Mouse (Mus musculus) liver, adult (tissue): ENCODE measurements around the gene Nit1.

Experiments
- GATA4 ChIP-seq: IDR thresholded peaks from 2 replicates; pipeline ENCODE4 v1.6.1; 2014; ENCODE audit warnings: mild to moderate bottlenecking, low read length; ENCODE audit not compliant: insufficient replicate concordance

The Nit1 gene

GRCm38 (mm10) chr1:171345225-171346094 lies at the start of gene Nit1, which contains the start of gene Pfdn2:
Gene Nit1, minus strand, starts transcription at chr1:171345646.
Gene Pfdn2, plus strand, starts transcription at chr1:171345670.
- no peak for TF ChIP-seq GATA4

- no peak for TF ChIP-seq GATA4
These were observed 44.7 kb upstream of the Nit1 start for GRCm38 (mm10) chr1:171390101-171390500.

GRCm38 (mm10) chr1:171388376-171389102 lies 43.1 kb upstream of the Nit1 start, which contains the start of gene Arhgap30:
Gene Arhgap30, plus strand, starts transcription at chr1:171388954.
- no peak for TF ChIP-seq GATA4

GRCm38 (mm10) chr1:171387099-171387498 lies 41.7 kb upstream of the Nit1 start:
- no peak for TF ChIP-seq GATA4

GRCm38 (mm10) chr1:171385171-171385570 lies 39.7 kb upstream of the Nit1 start:
- no peak for TF ChIP-seq GATA4

- no peak for TF ChIP-seq GATA4
These were observed 38.9 kb upstream of the Nit1 start for GRCm38 (mm10) chr1:171384361-171384760.

- no peak for TF ChIP-seq GATA4
These were observed 36.7 kb upstream of the Nit1 start for GRCm38 (mm10) chr1:171382096-171382620.

GRCm38 (mm10) chr1:171379935-171380599 lies 34.6 kb upstream of the Nit1 start:
- no peak for TF ChIP-seq GATA4

- no peak for TF ChIP-seq GATA4
These were observed 32.9 kb upstream of the Nit1 start for GRCm38 (mm10) chr1:171378298-171378697.

GRCm38 (mm10) chr1:171375646-171376097 lies 30.2 kb upstream of the Nit1 start:
- no peak for TF ChIP-seq GATA4

- TF ChIP-seq GATA4: no peak
These were observed 28.5 kb upstream of the Nit1 start for GRCm38 (mm10) chr1:171373946-171374345.

- TF ChIP-seq GATA4: no peak
These were observed 27.4 kb upstream of the Nit1 start for GRCm38 (mm10) chr1:171372880-171373279.

- no peak for TF ChIP-seq GATA4
These were observed 24.6 kb upstream of the Nit1 start, which contains the start of gene Nectin4 for GRCm38 (mm10) chr1:171369845-171370556. Gene Nectin4, plus strand, starts transcription at chr1:171370099.

- TF ChIP-seq GATA4: no peak
These were observed 20.5 kb upstream of the Nit1 start for GRCm38 (mm10) chr1:171365934-171366333.
